8 mouse cellular contexts compared by ENCODE assay signal in the genomic region with DNA sequence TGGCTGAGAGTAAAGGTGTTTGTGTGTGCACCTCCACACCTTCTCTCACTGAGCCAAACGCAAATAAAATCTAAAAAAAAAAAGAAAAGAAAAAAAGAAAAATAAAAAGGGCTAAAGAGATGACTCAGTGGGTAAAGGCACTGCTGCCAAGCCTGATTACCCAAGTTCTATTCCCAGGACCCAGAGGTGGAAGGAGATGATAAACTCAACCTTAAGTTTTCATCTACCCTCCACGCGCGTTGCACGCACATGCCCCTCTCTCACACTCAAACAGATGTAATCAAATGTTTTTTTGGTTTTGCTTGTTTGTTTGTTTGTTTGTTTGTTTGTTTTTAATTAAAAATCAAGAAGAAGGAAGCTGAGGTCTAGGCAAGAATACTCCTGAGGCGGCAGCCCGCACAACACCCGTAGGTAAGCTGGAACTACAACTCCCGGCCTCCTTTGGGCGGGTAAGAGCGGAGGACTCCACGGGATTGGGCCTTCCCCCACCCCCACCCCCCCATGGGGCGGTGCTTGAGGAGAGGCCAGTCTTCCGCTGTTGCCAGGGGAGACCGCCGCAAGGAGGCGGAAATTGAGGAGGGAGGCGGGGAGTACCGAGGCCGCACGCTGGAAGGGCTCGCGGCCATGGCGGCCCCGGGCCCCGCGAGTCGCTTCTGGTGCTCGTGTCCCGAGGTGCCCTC. TPM values are rescaled to one million over a fixed set of nuclear protein-coding genes. Genes with fewer than 3 reads are reported as not detected.
DNase-seq lines count a peak whose midpoint lies in the region; ATAC-seq and TF ChIP-seq lines count a peak whose summit lies in the region.

Rhbdd2 (plus strand) TSS at position 502 of the 680 bp plus-strand sequence.

- peak; percentile 66 for TF ChIP-seq CTCF in heart, adult 2 months (IDR thresholded peaks at IDR 0.05)

- peak; percentile 100 for ATAC-seq in embryonic facial prominence, embryonic 14.5 days (ENCODE audit: low read depth)
- peak; percentile 99 for ATAC-seq in limb, embryonic 13.5 days (ENCODE audit: low FRiP score, low read depth)
- ATAC-seq in midbrain, embryonic 16.5 days: peak; percentile 99

- peak within 1 kb of the TSS; percentile 83 for H3K9ac ChIP-seq in embryonic facial prominence, embryonic 14.5 days (ENCODE audit: low read depth, low read length)
- peak within 1 kb of the TSS; percentile 96 for H3K9ac ChIP-seq in heart, adult 2 months (ENCODE audit: low read depth, low read length)
- H3K9ac ChIP-seq in limb, embryonic 13.5 days: peak within 1 kb of the TSS; percentile 83
- H3K9ac ChIP-seq in midbrain, embryonic 16.5 days (ENCODE audit: low read depth, low read length): peak within 1 kb of the TSS; percentile 96

- TF ChIP-seq POLR2A in heart, adult 2 months (IDR thresholded peaks at IDR 0.05; ENCODE audit: insufficient read depth, low read depth, low read length): peak; percentile 77

- peak within 1 kb of the TSS; percentile 63 for H3K4me2 ChIP-seq in embryonic facial prominence, embryonic 14.5 days (ENCODE audit: low read depth, low read length)
- H3K4me2 ChIP-seq in limb, embryonic 13.5 days (replicated peaks): peak within 1 kb of the TSS; percentile 75
- H3K4me2 ChIP-seq in midbrain, embryonic 16.5 days (ENCODE audit: low read length): peak within 1 kb of the TSS; percentile 71

- H3K27ac ChIP-seq in embryonic facial prominence, embryonic 14.5 days (replicated peaks; ENCODE audit: low read depth, low read length): peak within 1 kb of the TSS; percentile 74
- peak within 1 kb of the TSS; percentile 81 for H3K27ac ChIP-seq in heart, adult 2 months
- H3K27ac ChIP-seq in limb, embryonic 13.5 days: peak within 1 kb of the TSS; percentile 69; the same call in 1 of the 2 replicates
- peak within 1 kb of the TSS; percentile 96 for H3K27ac ChIP-seq in midbrain, embryonic 16.5 days (ENCODE audit: low read length)

- H3K4me1 ChIP-seq in embryonic facial prominence, embryonic 14.5 days (ENCODE audit: control insufficient read depth, insufficient read depth, low read length): peaks cover 5% of the 10 kb centered on the region
- H3K4me1 ChIP-seq in heart, adult 2 months (ENCODE audit: control insufficient read depth, insufficient read depth, low read length): no peaks in the 10 kb centered on the region; the same call in 1 of the 2 replicates
- peaks cover 12% of the 10 kb centered on the region for H3K4me1 ChIP-seq in limb, embryonic 13.5 days
- peaks cover 11% of the 10 kb centered on the region for H3K4me1 ChIP-seq in midbrain, embryonic 16.5 days (ENCODE audit: control insufficient read depth, insufficient read depth, low read length)

- H3K4me3 ChIP-seq in embryonic facial prominence, embryonic 14.5 days (ENCODE audit: low read depth, low read length): peak within 1 kb of the TSS; percentile 69
- H3K4me3 ChIP-seq in heart, adult 2 months: peak within 1 kb of the TSS; percentile 74
- H3K4me3 ChIP-seq in limb, embryonic 13.5 days: peak within 1 kb of the TSS; percentile 84
- H3K4me3 ChIP-seq in midbrain, embryonic 16.5 days (ENCODE audit: low read depth, low read length): peak within 1 kb of the TSS; percentile 87

- WGBS in embryonic facial prominence, embryonic 14.5 days: 25% methylated on average over 14 of the region's 30 CpGs
- WGBS in heart, adult 2 months: 12% methylated on average over 30 of the region's 30 CpGs
- 12% methylated on average over 30 of the region's 30 CpGs for WGBS in limb, embryonic 13.5 days
- 22% methylated on average over 17 of the region's 30 CpGs for WGBS in midbrain, embryonic 16.5 days

- 0 out of 2 replicates have a peak, but pooled peaks have one; percentile 44 for TF ChIP-seq EP300 in heart, adult 2 months (IDR thresholded peaks at IDR 0.05; ENCODE audit: insufficient read depth, low read depth, low read length)

- H3K9me3 ChIP-seq in embryonic facial prominence, embryonic 14.5 days (ENCODE audit: control insufficient read depth, low read length): no peaks in the 10 kb centered on the region
- no peaks in the 10 kb centered on the region for H3K9me3 ChIP-seq in limb, embryonic 13.5 days
- no peaks in the 10 kb centered on the region for H3K9me3 ChIP-seq in midbrain, embryonic 16.5 days (replicated peaks; ENCODE audit: control insufficient read depth, low read length, poor library complexity, severe bottlenecking)

- H3K36me3 ChIP-seq in embryonic facial prominence, embryonic 14.5 days (ENCODE audit: control insufficient read depth, insufficient read depth, low read length): peaks cover 24% of the 10 kb centered on the region
- H3K36me3 ChIP-seq in heart, adult 2 months (ENCODE audit: control insufficient read depth, insufficient read depth, low read length): no peaks in the 10 kb centered on the region
- peaks cover 23% of the 10 kb centered on the region for H3K36me3 ChIP-seq in limb, embryonic 13.5 days
- peaks cover 12% of the 10 kb centered on the region; the same call in 1 of the 2 replicates for H3K36me3 ChIP-seq in midbrain, embryonic 16.5 days (ENCODE audit: control insufficient read depth, insufficient read depth, low read length)

- no peaks in the 10 kb centered on the region for H3K27me3 ChIP-seq in embryonic facial prominence, embryonic 14.5 days (replicated peaks; ENCODE audit: control insufficient read depth, insufficient read depth, low read length)
- H3K27me3 ChIP-seq in heart, adult 2 months (ENCODE audit: control insufficient read depth, insufficient read depth, low read length): no peaks in the 10 kb centered on the region
- no peaks in the 10 kb centered on the region for H3K27me3 ChIP-seq in limb, embryonic 13.5 days
- H3K27me3 ChIP-seq in midbrain, embryonic 16.5 days (ENCODE audit: control insufficient read depth, insufficient read depth, low read depth, low read length): no peaks in the 10 kb centered on the region

- peak; percentile 98 for DNase-seq in 3T3-L1 (ENCODE audit: low read depth, low spot score)
- DNase-seq in adrenal gland, postnatal 4 days (ENCODE audit: low spot score in 2 of 2): peak; percentile 94 to 97
- DNase-seq in embryonic facial prominence, embryonic 14.5 days (ENCODE audit: low spot score): peak; percentile 99
- peak; percentile 98 for DNase-seq in heart, adult 2 months
- DNase-seq in kidney, adult 8-10 months: peak; percentile 96 to 97
- peak; percentile 87 to 98 for DNase-seq in spleen, postnatal 10 days (ENCODE audit: low spot score in 2 of 2)

- no peaks in the 10 kb centered on the region for H3K79me2 ChIP-seq in heart, adult 2 months (replicated peaks; ENCODE audit: control insufficient read depth, insufficient read depth, low read length)

- intact Hi-C loops in heart, adult 2 months (cut with DNase I): loop anchor here (2.0 to 5.0 kb wide), 2 partner anchors 57 to 110 kb away; partner anchors contain the start of gene Tmem120a

RNA-seq across cellular contexts. Expression of gene Rhbdd2, which starts in this region (rescaled TPM):
- total RNA-seq in adrenal gland, postnatal 4 days (2021): 10 to 100 TPM; 54.4 to 55.1 TPM
- 37.1 and 44.2 TPM in 2 replicates for polyA plus RNA-seq in embryonic facial prominence, embryonic 14.5 days (2014; fragmentation: Nextera tagmentation; extraction: Ambion mirVana)
- 10 to 100 TPM; 18.2 to 23.9 TPM for total RNA-seq in heart, adult 2 months (2021)
- polyA plus RNA-seq in heart, adult 2 months (2012; rRNA removed): 23.0 and 27.6 TPM in 2 replicates
- polyA plus RNA-seq in limb, embryonic 13.5 days (2015; fragmentation: Nextera tagmentation; extraction: Ambion mirVana): 40.1 and 43.1 TPM in 2 replicates
- 86.9 and 93.9 TPM in 2 replicates for polyA plus RNA-seq in midbrain, embryonic 16.5 days (2015; fragmentation: Nextera tagmentation; extraction: Ambion mirVana)

Comparison
In these comparisons a context has a peak if more than half of its experiments do, and no peak if none do; other contexts are left out.
1. Peak in every context shown above with its lines: DNase-seq, ATAC-seq, H3K4me3 ChIP-seq and H3K27ac ChIP-seq.